Mouse (Mus musculus): Measurements from ENCODE around the gene Rpl7a.

Gene Rpl7a

DNA sequence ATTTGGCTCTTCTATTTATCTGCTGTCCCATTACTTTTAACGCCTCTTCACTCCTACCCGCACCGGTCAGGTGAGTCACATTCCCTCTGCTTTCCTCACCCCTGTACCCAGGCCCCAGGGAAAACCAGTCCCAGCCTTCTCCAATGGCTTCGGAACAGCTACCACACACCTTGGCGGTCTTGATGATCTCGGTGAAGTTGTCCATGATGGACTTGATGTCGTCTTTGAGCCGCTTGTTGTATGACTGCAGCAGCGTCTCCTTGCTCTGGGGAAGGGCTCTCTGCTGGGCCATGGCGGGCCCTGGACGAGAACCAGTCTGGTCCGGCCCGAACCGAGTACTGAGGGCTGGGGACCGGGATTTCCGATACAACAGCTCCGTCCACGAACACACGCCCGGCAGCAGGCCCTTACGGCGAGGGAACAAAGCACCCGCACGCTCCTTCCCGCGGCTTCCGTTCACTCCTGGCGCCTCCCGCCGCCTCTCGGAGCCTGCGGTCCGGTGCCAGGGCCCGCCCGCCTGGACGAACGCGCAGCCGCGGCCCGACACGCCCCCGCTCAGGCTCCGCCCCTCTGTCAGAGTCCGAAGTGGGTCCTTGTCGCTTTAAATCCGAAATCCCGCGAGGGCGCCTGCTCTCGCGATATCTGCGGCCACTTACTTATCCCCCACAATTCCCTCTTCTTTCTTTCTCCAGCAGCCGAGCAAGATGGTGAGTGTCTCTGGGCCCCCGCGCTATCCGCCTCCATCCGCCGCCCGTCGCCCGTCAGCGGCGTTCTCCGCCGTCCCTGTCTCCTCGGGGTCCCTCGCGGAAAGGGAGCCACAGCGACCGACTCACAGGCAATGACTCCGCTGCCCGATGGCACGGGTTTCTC lies at the start of gene Rpl7a, which contains the start of gene Med22:
Gene Rpl7a, plus strand, starts transcription at position 641 of the 870 bp plus-strand sequence.
Gene Med22, minus strand, starts transcription at position 554 of the 870 bp plus-strand sequence.
- DNase-seq (ENCODE audit: low read depth, low spot score), result peak; percentile 97

DNA sequence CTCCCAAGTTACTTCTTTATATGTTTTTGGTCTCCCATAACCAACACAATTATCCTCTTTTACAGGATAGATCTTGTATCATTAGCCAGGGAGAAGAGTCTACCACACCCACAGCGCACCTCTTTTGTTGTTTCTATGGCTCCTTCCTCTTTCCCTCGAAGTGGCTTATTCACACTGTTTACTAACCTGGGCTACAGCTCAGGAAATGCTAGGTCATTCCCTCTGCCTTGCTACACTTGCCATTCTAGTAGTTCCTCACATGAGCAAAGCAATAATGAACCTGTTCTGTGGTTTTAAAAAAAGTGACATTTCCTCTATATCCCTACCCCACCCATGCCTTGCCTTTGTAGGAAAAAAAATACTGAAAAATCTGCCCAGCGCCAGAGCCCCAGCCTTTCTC lies 47.7 kb upstream of the Rpl7a start:
- DNase-seq (ENCODE audit: low read depth, low spot score), result no peak

GRCm38 (mm10) chr2:26864879-26865278 lies 45.7 kb upstream of the Rpl7a start, which contains the start of gene Abo:
Gene Abo (minus strand): TSS chr2:26864979.
- DNase-seq (ENCODE audit: low read depth, low spot score), result no peak

DNA sequence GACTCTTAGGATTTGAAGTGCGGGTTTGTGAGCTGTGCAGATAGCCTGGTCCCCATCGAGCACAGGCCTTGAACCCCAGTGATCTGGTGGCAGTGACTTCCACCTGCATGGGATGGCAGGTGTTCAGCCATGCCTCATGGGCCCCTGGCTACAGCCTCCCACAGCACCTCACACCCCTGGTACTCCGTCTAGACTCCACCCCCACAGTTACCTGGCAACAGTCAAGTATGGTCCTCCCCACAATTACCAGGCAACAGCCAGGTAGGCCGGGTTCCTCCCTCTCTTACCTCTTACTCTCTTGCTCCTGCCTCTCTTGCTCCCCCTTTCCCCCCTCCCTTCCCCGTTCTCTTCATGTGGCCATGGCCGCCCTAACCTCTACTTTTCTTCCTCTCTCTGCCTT lies 39.9 kb upstream of the Rpl7a start:
- peak; percentile 72 for DNase-seq (ENCODE audit: low read depth, low spot score)

GRCm38 (mm10) chr2:26878571-26878970 lies 32.0 kb upstream of the Rpl7a start:
- peak; percentile 81 for DNase-seq (ENCODE audit: low read depth, low spot score)

GRCm38 (mm10) chr2:26885541-26885940 lies 25.0 kb upstream of the Rpl7a start:
- DNase-seq (ENCODE audit: low read depth, low spot score), result peak; percentile 82

DNA sequence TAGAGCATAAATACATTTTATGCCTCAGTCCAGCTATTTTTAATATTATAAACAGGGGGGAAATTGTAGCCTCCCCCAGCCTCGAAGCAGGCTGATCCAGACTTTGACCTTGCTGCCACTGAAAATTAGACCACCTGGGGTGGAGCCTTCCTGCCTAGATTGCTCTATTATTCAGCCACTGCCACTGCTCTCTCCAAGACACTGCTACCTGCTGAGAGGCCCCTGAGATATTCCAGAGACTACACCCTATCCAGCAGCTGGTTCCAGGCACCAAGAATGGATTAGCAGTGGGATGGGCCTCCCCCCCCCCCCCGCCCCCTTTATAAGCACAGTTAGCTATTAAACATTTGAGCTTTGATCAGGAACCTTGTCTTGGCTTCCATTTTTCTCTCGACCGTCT lies 24.4 kb upstream of the Rpl7a start:
- DNase-seq (ENCODE audit: low read depth, low spot score), result peak; percentile 81

DNA sequence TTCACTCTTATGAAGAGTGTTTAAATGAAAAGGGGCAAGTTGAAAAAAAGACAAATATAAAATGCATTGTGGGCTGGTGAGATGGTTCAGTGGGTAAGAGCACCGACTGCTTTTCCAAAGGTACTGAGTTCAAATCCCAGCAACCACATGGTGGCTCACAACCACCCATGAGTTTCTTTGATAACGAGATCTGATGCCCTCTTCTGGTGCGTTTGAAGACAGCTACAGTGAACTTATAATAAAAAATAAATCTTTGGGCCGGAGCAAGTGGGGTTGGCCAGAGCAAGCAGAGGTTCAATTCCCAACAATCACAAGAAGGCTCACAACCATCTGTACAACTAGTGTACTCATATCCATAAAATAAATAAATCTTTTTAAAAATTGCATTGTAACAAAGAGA lies 14.7 kb upstream of the Rpl7a start:
- no peak for DNase-seq (ENCODE audit: low read depth, low spot score)

DNA sequence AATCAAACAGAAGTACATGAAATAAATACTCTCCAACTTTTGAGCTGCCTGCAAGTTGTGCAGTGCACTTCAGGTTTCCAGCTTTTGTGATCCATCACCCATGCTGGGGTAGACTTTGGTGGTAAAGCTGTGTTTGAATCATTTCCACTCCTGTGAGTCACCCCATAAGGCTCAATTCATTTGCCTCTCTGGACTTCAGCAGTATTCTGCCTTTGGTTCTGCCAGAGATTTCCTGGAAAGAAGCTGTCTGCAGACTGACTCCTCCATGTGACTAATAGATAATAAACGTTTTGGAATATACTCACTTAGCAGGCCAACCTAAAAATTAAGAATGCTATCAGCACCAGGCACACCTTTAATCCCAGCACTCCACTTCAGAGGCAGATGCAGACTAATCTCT lies 9.8 kb upstream of the Rpl7a start:
- no peak for DNase-seq (ENCODE audit: low read depth, low spot score)

DNA sequence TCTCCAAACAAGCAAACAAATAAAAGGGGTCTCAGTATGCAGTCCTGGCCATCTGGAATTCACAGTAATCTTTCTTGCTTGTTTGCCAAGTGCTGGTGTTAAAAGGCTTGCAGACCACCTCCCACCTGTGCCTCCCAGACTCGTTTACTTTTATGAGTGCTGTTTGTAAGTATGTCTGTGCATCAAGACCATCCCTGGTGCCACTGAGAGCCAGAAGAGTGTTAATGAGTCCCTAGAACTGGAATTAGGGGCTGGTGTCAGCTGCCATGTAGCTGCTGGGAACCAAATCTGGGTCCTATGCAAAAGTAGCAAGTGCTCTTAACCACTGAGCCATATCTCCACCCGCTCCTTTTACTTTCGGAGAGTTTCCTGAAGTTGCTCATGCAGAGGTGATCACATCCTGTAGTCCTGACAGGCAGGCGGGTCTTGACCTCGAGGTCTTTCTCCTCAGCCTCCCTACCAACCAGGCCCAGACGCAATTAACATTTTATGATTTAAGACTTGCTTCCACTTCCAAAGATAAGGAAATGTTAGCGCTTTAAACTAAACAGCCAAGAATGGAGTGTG lies 8.6 kb upstream of the Rpl7a start:
- DNase-seq (ENCODE audit: low read depth, low spot score), result no peak

- DNase-seq (ENCODE audit: low read depth, low spot score), result peak; percentile 99
Measured at GRCm38 (mm10) chr2:26902467-26903220, 7.9 kb upstream of the Rpl7a start, which contains the start of gene Surf6. Gene Surf6 (minus strand): TSS chr2:26902879.

DNA sequence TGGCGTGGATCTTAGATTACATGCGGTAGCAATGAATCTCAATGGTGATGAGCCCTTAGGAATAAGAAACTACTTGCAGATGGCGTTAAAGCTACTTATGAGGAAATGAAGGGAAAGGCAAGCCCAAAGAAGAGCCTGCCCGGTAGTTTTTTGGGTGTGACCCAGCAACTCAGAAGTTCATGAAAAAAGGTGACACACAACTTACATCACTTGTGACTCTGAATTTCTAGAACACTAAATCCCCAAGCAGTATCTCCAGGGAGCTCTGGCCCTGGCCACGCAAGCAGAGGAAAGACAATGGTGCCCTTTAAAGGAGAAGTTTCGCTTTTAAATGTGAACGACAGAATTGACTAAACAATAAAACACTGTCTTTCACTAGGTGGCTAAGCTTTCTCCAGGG lies 7.3 kb upstream of the Rpl7a start:
- DNase-seq (ENCODE audit: low read depth, low spot score), result no peak

- DNase-seq (ENCODE audit: low read depth, low spot score), result no peak
Measured at GRCm38 (mm10) chr2:26905936-26906335, 4.6 kb upstream of the Rpl7a start.

GRCm38 (mm10) chr2:26906431-26906830 lies 4.1 kb upstream of the Rpl7a start:
- DNase-seq (ENCODE audit: low read depth, low spot score), result no peak

GRCm38 (mm10) chr2:26907109-26907508 lies 3.5 kb upstream of the Rpl7a start:
- DNase-seq (ENCODE audit: low read depth, low spot score), result no peak

DNA sequence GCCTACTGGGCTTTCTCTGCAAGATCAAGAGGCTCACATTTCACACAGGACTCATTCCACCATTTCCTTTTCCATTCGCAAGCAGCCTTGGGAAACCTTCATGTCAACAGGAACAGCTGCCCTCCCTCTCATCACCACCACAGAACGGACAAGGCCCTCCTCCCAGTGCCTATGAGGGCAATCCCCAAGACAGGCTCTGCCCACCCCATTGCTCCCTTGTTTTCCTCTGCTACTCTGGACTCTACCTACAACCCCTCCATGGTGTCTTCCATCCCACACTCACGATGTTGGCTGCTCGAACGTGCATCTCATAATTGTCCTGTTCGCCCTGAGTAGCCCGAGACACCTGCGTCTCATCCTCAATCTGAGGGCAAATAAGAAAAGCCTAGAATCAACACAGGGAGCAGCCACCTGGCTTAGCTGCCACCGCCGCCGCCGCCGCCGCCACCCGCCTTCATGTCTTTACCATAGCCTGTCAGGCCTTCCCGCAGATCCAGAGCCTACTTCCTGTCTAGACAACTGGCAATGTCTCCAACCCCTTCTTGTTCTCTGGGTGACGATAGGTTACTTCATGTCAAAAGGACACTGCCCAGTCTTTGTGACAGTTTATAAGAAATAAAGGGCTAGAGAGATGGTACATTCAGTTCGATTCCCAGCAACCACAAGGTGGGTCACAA lies 1.7 kb upstream of the Rpl7a start:
- no peak for DNase-seq (ENCODE audit: low read depth, low spot score)

DNA sequence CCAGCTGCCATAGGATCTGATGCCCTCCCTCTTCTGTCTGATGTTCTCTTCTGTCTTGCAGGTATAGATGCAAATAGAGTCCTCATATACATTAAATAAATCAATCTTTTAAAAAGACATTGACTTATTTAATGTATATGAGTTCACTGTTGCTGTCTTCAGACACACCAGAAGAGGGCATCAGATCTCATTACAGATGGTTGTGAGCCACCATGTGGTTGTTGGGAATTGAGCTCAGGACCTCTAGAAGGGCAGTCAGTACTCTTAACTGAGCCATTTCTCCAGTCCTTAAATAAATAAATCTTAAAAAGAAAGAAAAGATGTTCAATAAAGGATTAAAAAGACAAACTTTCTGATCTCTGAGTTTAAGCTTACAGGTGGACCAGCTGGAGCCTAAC lies 1.2 kb upstream of the Rpl7a start:
- DNase-seq (ENCODE audit: low read depth, low spot score), result no peak

GRCm38 (mm10) chr2:26910994-26911765 lies 616 bp downstream of the Rpl7a start:
- DNase-seq (ENCODE audit: low read depth, low spot score), result peak; percentile 77

- peak; percentile 38 for DNase-seq (ENCODE audit: low read depth, low spot score)
Measured at GRCm38 (mm10) chr2:26912253-26912770, 1.7 kb downstream of the Rpl7a start.

- DNase-seq (ENCODE audit: low read depth, low spot score), result peak; percentile 62
Measured at GRCm38 (mm10) chr2:26913416-26914147, 3.0 kb downstream of the Rpl7a start.

Data from R1 (cell line).